ENCODE assay signal across 9 mouse cellular contexts in genomic region chr3:159885781-159886400, GRCm38 (mm10). TPM values are rescaled to one million over a fixed set of nuclear protein-coding genes. Genes with fewer than 3 reads are reported as not detected.
DNase-seq lines count a peak whose midpoint lies in the region; ATAC-seq and TF ChIP-seq lines count a peak whose summit lies in the region.
"Had no signal": no experiment of that assay in that cellular context is flagged by ENCODE, and none has a peak within 500 bp of the region (broad histone marks: within the 10 kb centered on the region; RNA-seq: fewer than 3 reads in every experiment).

No protein-coding gene starts in this region.

- H3K4me1 ChIP-seq in heart, adult 2 months (ENCODE audit: control insufficient read depth, insufficient read depth, low read length), result peaks cover 8% of the 10 kb centered on the region
- H3K4me1 ChIP-seq in limb, embryonic 15.5 days, result peaks cover 17% of the 10 kb centered on the region
- H3K4me1 ChIP-seq: liver, embryonic 15.5 days had no signal

- no peak for TF ChIP-seq EP300 in heart, adult 2 months (IDR thresholded peaks at IDR 0.05; ENCODE audit: insufficient read depth, low read depth, low read length)

- no peak for TF ChIP-seq POLR2A in heart, adult 2 months (IDR thresholded peaks at IDR 0.05; ENCODE audit: insufficient read depth, low read depth, low read length)

- no peaks in the 10 kb centered on the region for H3K9me3 ChIP-seq in limb, embryonic 15.5 days
- H3K9me3 ChIP-seq: liver, embryonic 15.5 days had no signal

- intact Hi-C loops in heart, adult 2 months (cut with DNase I), result loop anchor here (2.0 kb wide), 1 partner anchor 45 kb away; no protein-coding TSS in a partner anchor

- H3K4me2 ChIP-seq in limb, embryonic 15.5 days, result no peak overlapping the region
- H3K4me2 ChIP-seq: liver, embryonic 15.5 days had no signal

- no peaks in the 10 kb centered on the region; the same call in 1 of the 2 replicates for H3K79me2 ChIP-seq in heart, adult 2 months (replicated peaks; ENCODE audit: control insufficient read depth, insufficient read depth, low read length)

- H3K36me3 ChIP-seq in heart, adult 2 months (ENCODE audit: control insufficient read depth, insufficient read depth, low read length), result peaks cover 17% of the 10 kb centered on the region
- no peaks in the 10 kb centered on the region; the same call in 1 of the 2 replicates for H3K36me3 ChIP-seq in limb, embryonic 15.5 days
- H3K36me3 ChIP-seq: liver, embryonic 15.5 days had no signal

- WGBS in heart, adult 2 months, result 0% methylated on average over 1 of the region's 1 CpGs
- WGBS in limb, embryonic 15.5 days, result 17% methylated on average over 1 of the region's 1 CpGs

- TF ChIP-seq CTCF in heart, adult 2 months (IDR thresholded peaks at IDR 0.05), result no peak

- DNase-seq in heart, adult 8-10 months (ENCODE audit: low spot score), result peak; percentile 24
- no peak for DNase-seq in heart, adult 2 months
- peak; percentile 56 for DNase-seq in 3T3-L1 (ENCODE audit: low read depth, low spot score)
- peak; percentile 33 for DNase-seq in fibroblast of lung, adult 2 months (ENCODE audit: low read depth)
- DNase-seq in right cerebral cortex, postnatal 10 days (ENCODE audit: low spot score in 2 of 2), result no peak

- H3K4me3 ChIP-seq in heart, adult 2 months, result no peak overlapping the region
- H3K4me3 ChIP-seq in limb, embryonic 15.5 days, result no peak overlapping the region
- H3K4me3 ChIP-seq: liver, embryonic 15.5 days had no signal

- H3K9ac ChIP-seq in heart, adult 2 months (ENCODE audit: low read depth, low read length), result no peak overlapping the region
- H3K9ac ChIP-seq in limb, embryonic 15.5 days, result no peak overlapping the region
- H3K9ac ChIP-seq: liver, embryonic 15.5 days had no signal

- H3K27ac ChIP-seq in heart, adult 2 months, result no peak overlapping the region
- peak overlapping the region; percentile 43; the same call in 1 of the 2 replicates for H3K27ac ChIP-seq in limb, embryonic 15.5 days
- H3K27ac ChIP-seq: liver, embryonic 15.5 days had no signal

- ATAC-seq in limb, embryonic 15.5 days (ENCODE audit: insufficient number of reproducible peaks, low FRiP score, low TSS enrichment, low read depth), result no peak
- ATAC-seq in inflammation-experienced regulatory T-cells, adult 6 months, result no peak
- no peak for ATAC-seq in CD4-positive, CD25-positive, alpha-beta regulatory T cell, adult 4 months

- H3K27me3 ChIP-seq in heart, adult 2 months (ENCODE audit: control insufficient read depth, insufficient read depth, low read length), result no peaks in the 10 kb centered on the region
- no peaks in the 10 kb centered on the region for H3K27me3 ChIP-seq in limb, embryonic 15.5 days
- H3K27me3 ChIP-seq: liver, embryonic 15.5 days had no signal

RNA-seq across cellular contexts. Expression of gene Wls, which starts 46.4 kb away (rescaled TPM):
- total RNA-seq in heart, adult 8-10 months (2022), result 10 to 100 TPM; 33.5 to 43.9 (median 43.0) TPM
- 10 to 100 TPM; 37.7 to 39.0 TPM for total RNA-seq in heart, adult 2 months (2021)
- 26.2 and 53.5 TPM in 2 replicates for polyA plus RNA-seq in heart, adult 2 months (2012; rRNA removed)
- polyA plus RNA-seq in limb, embryonic 15.5 days (2015; fragmentation: Nextera tagmentation; extraction: Ambion mirVana), result 182 and 198 TPM in 2 replicates
- 100 to 1,000 TPM; 101 to 132 (median 113) TPM for polyA plus RNA-seq in inflammation-experienced regulatory T-cells, adult 6 months (2017; shearing (Covaris generic))
- polyA plus RNA-seq in CD4-positive, CD25-positive, alpha-beta regulatory T cell, adult 4 months (2017; shearing (Covaris generic)), result 100 to 1,000 TPM in 1 of 2 experiments, 10 to 100 TPM in 1; 95.4 to 103 TPM

Comparison
In these comparisons a context has a peak if more than half of its experiments do, and no peak if none do; other contexts are left out.
1. DNase-seq: peak in heart, adult 8-10 months (single experiment), 3T3-L1 (single experiment) and fibroblast of lung, adult 2 months (single experiment); none in heart, adult 2 months (0 of 2) and right cerebral cortex, postnatal 10 days (0 of 2).